Mouse (Mus musculus) limb, embryonic 15.5 days (tissue): ENCODE measurements around the gene Nsd1. TPM values are rescaled to one million over a fixed set of nuclear protein-coding genes. Genes with fewer than 3 reads are reported as not detected.

Source experiments
- ATAC-seq: fragments of 200-750 bp; cut with Nextera tagmentation; 2 replicates; pipeline ENCODE4 v1.8.0; 2017; ENCODE audit warnings: low read depth, moderate TSS enrichment; ENCODE audit not compliant: insufficient number of reproducible peaks, low FRiP score, low TSS enrichment
- H3K27ac ChIP-seq: fragments of 300-500 bp; sonication (generic); 2 replicates; pipeline ENCODE4 v1.5.1; 2015; ENCODE audit warnings: moderate library complexity, mild to moderate bottlenecking, inconsistent platforms
- H3K27me3 ChIP-seq: fragments of 300-500 bp; sonication (generic); 2 replicates; pipeline ENCODE4 v1.6.1; 2015; ENCODE audit warnings: inconsistent platforms
- H3K36me3 ChIP-seq: fragments of 300-500 bp; sonication (generic); 2 replicates; pipeline ENCODE4 v1.6.1; 2015; ENCODE audit warnings: inconsistent platforms
- H3K4me1 ChIP-seq: fragments of 300-500 bp; sonication (generic); 2 replicates; pipeline ENCODE4 v1.6.1; 2015; ENCODE audit warnings: inconsistent platforms
- H3K4me2 ChIP-seq: fragments of 300-500 bp; sonication (generic); 2 replicates; pipeline ENCODE4 v1.6.1; 2015; ENCODE audit warnings: mild to moderate bottlenecking, inconsistent platforms
- H3K4me3 ChIP-seq: fragments of 300-500 bp; sonication (generic); 2 replicates; pipeline ENCODE4 v1.5.1; 2015; ENCODE audit warnings: mild to moderate bottlenecking, inconsistent platforms
- H3K9ac ChIP-seq: fragments of 300-500 bp; sonication (generic); 2 replicates; pipeline ENCODE4 v1.6.1; 2015; ENCODE audit warnings: inconsistent platforms
- H3K9me3 ChIP-seq: fragments of 300-500 bp; sonication (generic); 2 replicates; pipeline ENCODE4 v1.6.1; 2016; ENCODE audit warnings: inconsistent platforms
- WGBS: fragments of 180-500 bp; shearing (Covaris S2); methylation state at CpG from one replicate; pipeline ENCODE4 v1.1.7; 2015; 5-methylcytosine and 5-hydroxymethylcytosine counted together
- polyA plus RNA-seq: library from polyadenylated mRNA; unstranded; fragments of >200 nt; fragmentation: Nextera tagmentation; extraction: Ambion mirVana; gene quantifications from 2 replicates; pipeline ENCODE4 v1.2.1, GENCODE M21; 2015

The Nsd1 gene
- polyA plus RNA-seq, 1 experiment from 2014 or later, result 55.8 TPM

DNA sequence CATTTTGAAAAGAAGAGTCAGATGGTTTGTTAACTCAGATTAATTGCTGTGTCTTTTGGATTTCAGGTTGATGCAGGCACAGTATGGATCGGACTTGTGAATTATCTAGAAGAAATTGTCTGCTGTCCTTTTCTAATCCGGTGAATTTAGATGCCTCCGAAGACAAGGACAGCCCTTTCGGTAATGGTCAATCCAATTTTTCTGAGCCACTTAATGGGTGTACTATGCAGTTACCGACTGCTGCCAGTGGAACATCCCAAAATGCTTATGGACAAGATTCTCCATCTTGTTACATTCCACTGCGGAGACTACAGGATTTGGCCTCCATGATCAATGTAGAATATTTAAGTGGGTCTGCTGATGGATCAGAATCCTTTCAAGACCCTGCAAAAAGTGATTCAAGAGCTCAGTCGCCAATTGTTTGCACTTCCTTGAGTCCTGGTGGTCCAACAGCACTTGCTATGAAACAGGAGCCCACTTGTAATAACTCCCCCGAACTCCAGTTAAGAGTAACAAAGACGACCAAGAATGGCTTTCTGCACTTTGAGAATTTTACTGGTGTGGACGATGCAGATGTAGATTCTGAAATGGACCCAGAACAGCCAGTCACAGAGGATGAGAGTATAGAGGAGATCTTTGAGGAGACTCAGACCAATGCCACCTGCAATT, 3.7 kb downstream of the Nsd1 start:
- Histone ChIP-seq H3K9me3 (no peaks in the 10 kb centered on the region), H3K4me2 (peak overlapping the region; percentile 86), H3K27me3 (no peaks in the 10 kb centered on the region), H3K4me1 (peaks cover 55% of the 10 kb centered on the region), H3K4me3 (peak overlapping the region; percentile 74), H3K9ac (peak overlapping the region; percentile 89), H3K36me3 (peaks cover 35% of the 10 kb centered on the region), H3K27ac (peak overlapping the region; percentile 99)
- WGBS, result 57% methylated on average over 10 of the region's 10 CpGs
- no peak for ATAC-seq

DNA sequence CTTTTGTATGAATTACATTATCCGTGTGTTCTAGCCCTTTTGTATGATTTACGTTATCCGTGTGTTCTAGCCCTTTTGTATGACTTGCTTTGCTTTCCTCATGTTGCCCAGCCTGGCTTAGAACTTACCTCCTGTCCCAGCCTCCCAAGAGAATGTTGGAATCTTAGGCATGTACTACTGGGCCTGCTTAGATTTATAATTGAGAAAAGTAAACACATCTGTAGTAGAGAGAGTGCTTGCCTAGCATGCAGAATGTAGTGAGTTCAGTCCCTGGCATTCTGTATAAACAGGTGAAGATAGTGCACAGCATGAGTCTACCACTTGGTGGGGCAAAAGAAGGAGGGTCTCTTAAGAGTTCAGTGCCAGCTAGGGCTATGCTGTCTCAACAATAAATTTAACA, 14.8 kb downstream of the Nsd1 start:
- H3K9me3 ChIP-seq, result no peaks in the 10 kb centered on the region
- 90% methylated on average over 3 of the region's 3 CpGs for WGBS
- no peaks in the 10 kb centered on the region for H3K27me3 ChIP-seq
- H3K4me2 ChIP-seq, result no peak overlapping the region
- no peak overlapping the region for H3K9ac ChIP-seq
- H3K27ac ChIP-seq, result no peak overlapping the region
- peaks cover 51% of the 10 kb centered on the region for H3K36me3 ChIP-seq
- no peaks in the 10 kb centered on the region for H3K4me1 ChIP-seq
- no peak overlapping the region for H3K4me3 ChIP-seq
- ATAC-seq, result no peak

DNA sequence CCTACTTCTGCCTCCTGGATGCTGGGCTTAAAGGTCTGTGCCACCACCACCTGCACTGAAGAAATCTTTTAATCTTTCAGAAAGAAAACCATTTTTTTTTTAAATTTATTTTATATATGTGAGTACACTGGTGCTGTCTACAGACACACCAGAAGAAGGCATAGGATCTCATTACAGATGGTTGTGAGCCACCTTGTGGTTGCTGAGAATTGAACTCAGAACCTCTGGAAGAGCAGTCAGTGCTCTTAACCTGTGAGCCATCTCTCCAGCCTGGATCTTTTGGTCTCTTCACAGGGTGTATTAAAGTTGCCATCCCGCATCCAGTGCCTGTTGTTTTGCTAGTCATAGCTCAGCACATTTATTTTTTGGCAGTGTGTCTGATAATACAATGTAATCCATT, 21.1 kb downstream of the Nsd1 start:
- Histone ChIP-seq H3K4me2 (no peak overlapping the region), H3K4me1 (no peaks in the 10 kb centered on the region), H3K36me3 (peaks cover 59% of the 10 kb centered on the region)

DNA sequence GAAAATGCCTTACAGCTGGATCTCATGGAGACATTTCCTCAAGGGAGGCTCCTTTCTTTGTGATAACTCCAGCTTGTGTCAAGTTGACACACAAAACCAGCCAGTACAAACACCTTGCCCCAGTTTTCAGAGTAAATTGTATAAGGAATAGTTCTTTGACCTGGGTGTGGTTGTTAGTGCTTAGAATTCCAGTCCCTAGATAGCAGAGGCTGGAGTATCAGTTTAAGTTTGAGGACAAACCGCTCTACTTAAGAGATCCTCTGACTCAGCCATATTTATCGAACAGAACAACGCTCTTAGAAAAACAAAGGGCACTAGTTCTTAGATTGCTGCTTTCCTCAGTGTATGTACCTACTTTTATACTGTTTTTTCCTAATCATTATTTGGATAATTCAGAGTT, 33.6 kb downstream of the Nsd1 start:
- H3K4me2 ChIP-seq, result no peak overlapping the region
- no peak overlapping the region for H3K9ac ChIP-seq
- no peak for ATAC-seq
- no peaks in the 10 kb centered on the region for H3K4me1 ChIP-seq
- no peak overlapping the region for H3K4me3 ChIP-seq
- peaks cover 88% of the 10 kb centered on the region for H3K36me3 ChIP-seq
- H3K27me3 ChIP-seq, result no peaks in the 10 kb centered on the region
- H3K9me3 ChIP-seq, result no peaks in the 10 kb centered on the region
- H3K27ac ChIP-seq, result no peak overlapping the region
- 96% methylated on average over 3 of the region's 3 CpGs for WGBS

More for the DNA sequence above, 21.1 kb downstream of the Nsd1 start:
- Histone ChIP-seq H3K4me3 (no peak overlapping the region), H3K27ac (no peak overlapping the region), H3K27me3 (no peaks in the 10 kb centered on the region), H3K9ac (no peak overlapping the region), H3K9me3 (no peaks in the 10 kb centered on the region)
- 94% methylated on average over 1 of the region's 1 CpGs for WGBS
- ATAC-seq, result no peak

DNA sequence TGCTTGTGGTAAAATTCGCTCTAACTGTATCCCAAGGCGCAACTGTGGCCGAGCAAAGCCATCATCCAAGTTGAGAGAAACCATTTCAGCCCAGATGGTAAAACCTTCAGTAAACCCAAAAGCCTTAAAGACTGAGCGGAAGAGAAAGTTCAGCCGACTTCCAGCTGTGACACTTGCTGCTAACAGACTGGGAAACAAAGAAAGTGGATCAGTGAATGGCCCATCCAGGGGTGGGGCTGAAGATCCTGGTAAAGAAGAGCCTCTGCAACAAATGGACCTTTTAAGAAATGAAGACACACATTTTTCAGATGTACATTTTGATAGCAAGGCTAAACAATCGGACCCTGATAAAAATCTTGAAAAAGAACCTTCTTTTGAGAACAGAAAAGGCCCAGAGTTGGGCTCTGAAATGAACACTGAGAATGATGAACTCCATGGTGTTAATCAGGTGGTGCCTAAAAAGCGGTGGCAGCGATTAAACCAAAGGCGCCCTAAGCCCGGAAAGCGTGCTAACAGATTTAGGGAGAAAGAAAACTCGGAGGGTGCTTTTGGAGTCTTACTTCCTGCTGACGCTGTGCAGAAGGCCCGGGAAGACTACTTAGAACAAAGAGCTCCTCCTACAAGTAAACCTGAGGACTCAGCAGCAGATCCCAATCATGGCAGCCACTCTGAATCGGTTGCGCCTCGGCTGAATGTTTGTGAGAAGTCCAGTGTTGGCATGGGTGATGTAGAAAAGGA, 37.9 kb downstream of the Nsd1 start:
- Histone ChIP-seq H3K27me3 (no peaks in the 10 kb centered on the region), H3K36me3 (peaks cover 60% of the 10 kb centered on the region), H3K27ac (no peak overlapping the region), H3K4me2 (no peak overlapping the region), H3K9ac (no peak overlapping the region), H3K4me3 (no peak overlapping the region), H3K9me3 (no peaks in the 10 kb centered on the region), H3K4me1 (no peaks in the 10 kb centered on the region)
- WGBS, result 89% methylated on average over 17 of the region's 17 CpGs
- no peak for ATAC-seq

DNA sequence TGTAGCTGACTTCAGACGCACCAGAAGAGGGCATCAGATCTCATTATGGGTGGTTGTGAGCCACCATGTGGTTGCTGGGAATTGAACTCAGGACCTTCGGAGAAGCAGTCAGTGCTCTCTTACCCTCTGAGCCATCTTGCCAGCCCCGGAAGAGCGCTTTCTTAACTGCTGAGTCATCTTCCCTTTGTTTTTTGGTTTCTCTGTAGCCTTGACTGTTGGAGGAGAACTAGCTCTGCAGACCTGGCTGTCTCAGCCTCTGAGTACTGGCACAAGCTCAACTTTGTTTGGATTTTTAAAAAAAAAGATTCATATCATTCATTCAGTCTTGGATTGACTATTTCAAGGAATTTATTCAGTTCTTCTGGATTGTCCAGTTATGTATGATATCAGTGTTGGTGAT, 39.7 kb downstream of the Nsd1 start:
- Histone ChIP-seq H3K27me3 (no peaks in the 10 kb centered on the region), H3K4me1 (no peaks in the 10 kb centered on the region), H3K36me3 (peaks cover 50% of the 10 kb centered on the region), H3K9me3 (no peaks in the 10 kb centered on the region), H3K4me3 (no peak overlapping the region), H3K27ac (no peak overlapping the region), H3K4me2 (no peak overlapping the region), H3K9ac (no peak overlapping the region)
- no peak for ATAC-seq
- WGBS, result 90% methylated on average over 4 of the region's 4 CpGs

DNA sequence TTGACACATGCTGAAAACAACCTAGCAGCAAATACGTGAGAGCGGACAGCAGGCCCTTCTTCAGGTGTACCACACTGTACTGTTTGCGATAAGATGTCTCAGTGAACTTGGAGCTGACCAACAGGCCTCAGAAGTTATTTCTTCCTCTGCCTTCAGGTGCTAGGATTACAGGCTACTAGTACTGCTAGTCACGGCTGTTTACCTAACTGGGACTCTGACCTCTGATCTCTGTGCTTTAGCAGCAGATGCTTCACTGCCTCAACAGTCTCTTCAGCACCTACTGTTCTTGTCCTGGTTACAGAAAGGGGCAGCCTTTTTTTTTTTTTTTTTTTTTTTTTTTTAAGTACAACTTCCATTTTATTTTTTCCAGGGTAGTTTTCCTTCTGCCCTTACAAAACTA, 43.2 kb downstream of the Nsd1 start:
- no peak overlapping the region for H3K4me2 ChIP-seq
- no peaks in the 10 kb centered on the region for H3K4me1 ChIP-seq
- H3K9me3 ChIP-seq, result no peaks in the 10 kb centered on the region
- no peak overlapping the region for H3K27ac ChIP-seq
- no peak for ATAC-seq
- H3K4me3 ChIP-seq, result no peak overlapping the region
- no peak overlapping the region for H3K9ac ChIP-seq
- 85% methylated on average over 4 of the region's 4 CpGs for WGBS
- no peaks in the 10 kb centered on the region for H3K27me3 ChIP-seq
- H3K36me3 ChIP-seq, result peaks cover 26% of the 10 kb centered on the region

DNA sequence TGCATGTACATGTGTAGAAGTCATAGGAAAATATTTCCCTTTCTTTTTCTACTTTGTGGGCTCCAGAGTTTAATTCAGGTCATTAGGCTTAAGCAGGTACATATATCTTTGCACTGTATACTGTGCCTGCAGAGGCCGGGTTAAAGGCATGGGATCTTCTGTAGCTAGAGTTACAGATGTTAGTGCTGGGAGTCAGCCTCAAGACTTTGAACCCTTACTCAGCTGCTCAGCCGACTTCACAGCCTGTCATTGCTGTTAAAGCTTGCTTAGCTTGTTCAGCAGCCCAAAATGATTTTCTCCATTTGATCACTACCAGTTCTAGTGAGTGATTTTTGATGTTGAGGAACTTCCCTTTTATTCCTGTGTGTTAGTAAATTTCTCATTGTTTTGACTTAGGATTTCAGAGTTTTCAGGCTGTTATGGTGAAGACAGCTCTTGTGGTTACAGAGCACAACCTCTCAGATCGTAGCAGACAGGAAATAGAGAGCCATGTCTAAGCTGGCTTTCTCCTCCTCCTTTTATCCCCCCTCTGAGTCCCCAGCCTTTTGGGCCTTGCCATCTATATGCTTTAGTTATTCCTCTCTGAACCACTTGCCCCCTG, 45.6 kb downstream of the Nsd1 start:
- no peak overlapping the region for H3K4me3 ChIP-seq
- no peaks in the 10 kb centered on the region for H3K27me3 ChIP-seq
- H3K4me2 ChIP-seq, result no peak overlapping the region
- no peaks in the 10 kb centered on the region for H3K4me1 ChIP-seq
- ATAC-seq, result no peak
- no peak overlapping the region for H3K9ac ChIP-seq
- peaks cover 17% of the 10 kb centered on the region for H3K36me3 ChIP-seq
- no peaks in the 10 kb centered on the region for H3K9me3 ChIP-seq
- H3K27ac ChIP-seq, result no peak overlapping the region
- WGBS, result 67% methylated on average over 3 of the region's 3 CpGs

DNA sequence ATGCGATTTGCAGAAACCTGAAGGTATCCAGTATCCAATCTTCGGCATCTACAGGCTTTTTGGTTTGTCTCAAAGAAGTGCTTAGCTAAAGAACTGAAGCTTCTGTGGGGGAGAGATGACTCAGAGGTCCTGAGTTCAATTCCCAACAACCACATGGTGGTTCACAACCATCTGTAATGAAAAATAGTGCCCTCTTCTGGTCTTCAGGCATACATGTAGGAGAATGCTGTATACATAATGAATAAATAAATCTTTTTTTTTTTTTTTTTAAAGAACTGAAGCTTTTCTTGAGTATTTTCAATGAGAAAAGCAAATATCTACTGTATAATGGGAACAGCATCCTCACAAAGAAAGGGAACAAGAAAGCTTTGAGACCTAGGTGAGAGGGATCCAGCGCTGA, 49.1 kb downstream of the Nsd1 start:
- H3K36me3 ChIP-seq, result peaks cover 36% of the 10 kb centered on the region
- H3K4me2 ChIP-seq, result no peak overlapping the region
- no peaks in the 10 kb centered on the region for H3K4me1 ChIP-seq
- WGBS, result 97% methylated on average over 3 of the region's 3 CpGs
- no peak for ATAC-seq
- H3K27me3 ChIP-seq, result no peaks in the 10 kb centered on the region
- H3K4me3 ChIP-seq, result no peak overlapping the region
- H3K9me3 ChIP-seq, result no peaks in the 10 kb centered on the region
- H3K9ac ChIP-seq, result no peak overlapping the region
- no peak overlapping the region for H3K27ac ChIP-seq

DNA sequence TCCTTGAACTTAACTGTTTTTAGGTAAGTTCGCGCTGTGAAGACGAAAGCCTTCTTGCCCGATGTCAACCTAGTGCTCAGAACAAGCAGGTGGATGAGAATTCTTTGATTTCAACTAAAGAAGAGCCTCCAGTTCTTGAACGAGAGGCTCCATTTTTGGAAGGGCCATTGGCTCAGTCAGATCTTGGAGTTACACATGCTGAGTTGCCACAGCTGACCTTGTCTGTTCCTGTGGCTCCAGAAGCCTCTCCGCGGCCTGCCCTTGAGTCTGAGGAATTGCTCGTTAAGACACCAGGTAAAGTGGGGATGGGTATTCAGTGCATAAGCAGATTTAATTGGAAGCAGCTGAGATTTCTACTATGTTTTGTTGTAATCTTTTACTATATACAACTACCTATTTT, 51.9 kb downstream of the Nsd1 start:
- Histone ChIP-seq H3K9ac (no peak overlapping the region), H3K27ac (no peak overlapping the region), H3K4me1 (no peaks in the 10 kb centered on the region), H3K4me3 (no peak overlapping the region), H3K27me3 (no peaks in the 10 kb centered on the region), H3K36me3 (peaks cover 43% of the 10 kb centered on the region), H3K9me3 (no peaks in the 10 kb centered on the region), H3K4me2 (no peak overlapping the region)
- 94% methylated on average over 8 of the region's 8 CpGs for WGBS
- ATAC-seq, result no peak

DNA sequence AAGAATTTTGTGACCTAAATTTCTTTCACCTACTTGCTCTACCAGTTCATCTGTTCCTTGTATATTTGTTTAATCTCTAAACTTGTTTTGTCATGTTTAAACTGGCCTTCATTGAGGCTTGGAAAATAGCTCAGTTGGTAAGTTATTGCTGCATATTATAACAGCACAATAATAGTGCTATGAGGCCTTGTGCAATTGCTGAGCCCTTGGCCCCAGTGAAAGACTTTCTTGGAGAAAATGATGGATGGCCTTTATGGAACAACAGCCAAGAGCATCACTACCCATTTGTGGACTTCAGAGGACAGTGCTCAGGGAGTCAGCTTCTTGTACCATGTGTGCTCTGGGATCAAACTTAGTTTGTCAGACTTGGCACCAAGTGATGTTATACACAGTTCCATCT, 52.5 kb downstream of the Nsd1 start:
- H3K36me3 ChIP-seq, result peaks cover 40% of the 10 kb centered on the region
- H3K27ac ChIP-seq, result no peak overlapping the region
- H3K4me1 ChIP-seq, result no peaks in the 10 kb centered on the region
- ATAC-seq, result no peak
- H3K4me3 ChIP-seq, result no peak overlapping the region
- no peaks in the 10 kb centered on the region for H3K9me3 ChIP-seq
- no peak overlapping the region for H3K9ac ChIP-seq
- H3K4me2 ChIP-seq, result no peak overlapping the region
- no peaks in the 10 kb centered on the region for H3K27me3 ChIP-seq

DNA sequence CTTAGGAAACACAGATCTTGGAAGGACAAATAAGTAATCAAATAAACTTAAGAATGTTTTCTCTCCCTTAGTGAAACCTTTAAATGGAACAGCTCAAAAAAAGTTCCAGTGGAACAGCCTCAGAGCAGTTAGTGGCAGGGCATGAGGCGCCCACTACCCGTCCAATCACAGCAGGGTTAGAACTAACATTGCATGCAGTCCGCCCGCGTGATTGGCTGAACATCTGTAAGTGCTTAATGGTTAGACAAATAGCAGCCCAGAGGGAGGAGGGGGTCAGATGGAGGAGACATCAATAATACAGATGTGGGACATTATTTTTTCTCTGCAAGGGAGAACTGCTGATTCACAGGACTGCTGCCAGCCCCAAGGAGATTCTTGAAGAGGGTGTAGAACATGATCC, 67.6 kb downstream of the Nsd1 start:
- Histone ChIP-seq H3K27me3 (no peaks in the 10 kb centered on the region), H3K4me3 (no peak overlapping the region), H3K27ac (no peak overlapping the region), H3K9me3 (no peaks in the 10 kb centered on the region), H3K9ac (no peak overlapping the region), H3K4me2 (no peak overlapping the region), H3K4me1 (no peaks in the 10 kb centered on the region), H3K36me3 (peaks cover 49% of the 10 kb centered on the region)
- no peak for ATAC-seq
- WGBS, result 80% methylated on average over 5 of the region's 5 CpGs
